Mouse (Mus musculus) heart, postnatal 10 days (tissue): Measurements from ENCODE around the gene Tsfm. TPM values are rescaled to one million over a fixed set of nuclear protein-coding genes. Genes with fewer than 3 reads are reported as not detected.

ENCODE experiments used
- DNase-seq, 2 experiments: peaks; one replicate each; pipeline ENCODE4 v3.0.0; 2021
- intact Hi-C: fragments of 180-260 bp; cut with DNase I; formaldehyde crosslinking; loops from one replicate; pipeline ENCODE4 v1.15.1; 2025
- microRNA-seq, 2 experiments: library from miRNA; unstranded; fragments of <30 nt; microRNA quantifications; one replicate each; pipeline ENCODE4 v1.2.0; 2022
- total RNA-seq, 2 experiments: library from RNA; stranded (reverse); gene quantifications; 2 replicates each; pipeline ENCODE4 v1.2.3; 2021

The Tsfm gene
- total RNA-seq, 2 experiments from 2014 or later: 53.1 to 66.2 TPM

DNA sequence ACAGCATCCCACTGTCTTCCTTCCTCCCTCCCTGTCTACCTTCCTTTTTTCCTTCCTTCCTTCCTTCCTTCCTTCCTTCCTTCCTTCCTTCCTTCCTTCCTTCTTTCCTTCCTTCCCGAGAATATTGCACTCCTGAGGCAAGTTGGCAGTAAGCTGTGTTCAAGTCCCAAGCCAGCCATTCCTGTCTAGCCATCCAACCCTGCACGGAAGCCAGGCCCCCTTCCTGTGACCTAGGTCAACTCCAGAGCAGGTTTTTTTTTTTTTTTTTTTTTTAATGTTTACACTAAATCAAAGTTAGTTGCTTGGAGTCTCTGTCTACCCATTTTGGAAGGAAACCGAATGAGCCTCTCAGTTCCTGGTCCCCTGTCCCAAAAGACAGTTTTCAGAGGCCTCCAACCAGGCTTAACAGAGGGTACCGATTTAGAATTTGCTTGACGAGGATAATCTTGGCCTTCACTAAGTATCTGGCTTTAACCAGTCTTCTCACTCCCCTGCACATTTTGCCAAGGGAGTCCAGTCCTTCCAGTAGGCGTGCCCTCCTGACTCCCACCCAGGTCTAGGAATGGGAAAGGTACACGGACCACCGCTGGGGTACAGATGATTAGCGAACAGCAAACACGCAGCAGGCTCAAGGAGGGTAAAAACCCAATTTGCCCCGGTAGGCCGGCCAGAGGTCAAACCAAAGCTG lies 59.1 kb downstream of the Tsfm start:
- intact Hi-C loops: no loop called here
- DNase-seq: no peak

DNA sequence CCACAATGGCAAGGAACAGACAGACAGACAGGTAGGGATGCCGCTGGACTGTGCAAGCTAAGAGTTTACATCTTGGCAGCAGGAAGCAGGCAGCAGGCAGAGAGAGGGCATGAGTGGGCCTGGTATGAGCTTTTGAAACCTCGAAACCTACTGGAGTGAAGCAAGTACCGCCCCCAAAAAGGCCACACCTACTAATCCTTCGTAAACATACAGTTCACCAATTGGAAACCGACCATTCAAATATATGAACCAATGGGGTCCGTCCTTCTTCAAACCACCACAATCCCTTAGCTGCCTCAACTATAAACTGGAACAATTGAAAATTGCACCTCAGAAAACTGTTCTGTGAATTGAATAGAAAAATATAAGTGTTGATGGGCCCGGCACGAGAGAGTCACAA lies 66.8 kb downstream of the Tsfm start:
- DNase-seq: no peak
- intact Hi-C loops: no loop called here

GRCm38 (mm10) chr10:126962966-126963330 lies 67.7 kb downstream of the Tsfm start:
- DNase-seq: peak; percentile 35 to 42
- intact Hi-C loops: no loop called here

DNA sequence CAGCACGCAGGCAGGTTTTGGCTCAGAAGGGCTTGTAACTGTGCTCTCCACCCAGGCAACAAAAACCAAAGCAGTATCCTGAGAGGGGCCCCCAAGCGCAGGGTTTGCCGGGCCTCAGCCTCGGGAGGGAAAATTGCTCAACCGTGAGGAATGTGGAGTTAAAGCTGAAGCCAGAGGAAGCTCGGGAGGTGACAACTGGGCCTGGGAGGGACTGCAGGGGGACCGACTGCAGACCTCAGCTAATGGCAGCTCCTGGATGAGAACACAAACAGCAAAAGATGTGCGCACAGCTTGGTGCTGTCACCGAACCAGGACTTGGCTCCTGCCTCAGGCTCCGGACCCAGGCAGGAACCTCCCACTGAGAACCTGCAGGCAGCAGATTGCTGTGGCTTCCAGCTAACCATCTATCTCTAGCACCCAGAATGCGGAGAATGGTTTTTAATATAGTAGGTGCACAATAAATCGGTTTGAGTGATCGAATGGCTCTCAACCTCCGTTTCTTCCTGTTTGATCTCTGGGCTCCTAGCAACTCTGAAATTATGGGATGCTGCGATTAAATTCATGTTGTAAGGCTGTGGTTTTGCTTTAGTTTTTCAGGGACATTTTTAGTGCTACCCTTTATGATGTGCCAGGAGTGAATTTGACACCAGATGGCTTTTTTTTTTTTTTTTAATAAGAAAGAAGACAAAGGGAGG lies 68.2 kb downstream of the Tsfm start:
- intact Hi-C loops: no loop called here
- peak; percentile 68 to 70 for DNase-seq

DNA sequence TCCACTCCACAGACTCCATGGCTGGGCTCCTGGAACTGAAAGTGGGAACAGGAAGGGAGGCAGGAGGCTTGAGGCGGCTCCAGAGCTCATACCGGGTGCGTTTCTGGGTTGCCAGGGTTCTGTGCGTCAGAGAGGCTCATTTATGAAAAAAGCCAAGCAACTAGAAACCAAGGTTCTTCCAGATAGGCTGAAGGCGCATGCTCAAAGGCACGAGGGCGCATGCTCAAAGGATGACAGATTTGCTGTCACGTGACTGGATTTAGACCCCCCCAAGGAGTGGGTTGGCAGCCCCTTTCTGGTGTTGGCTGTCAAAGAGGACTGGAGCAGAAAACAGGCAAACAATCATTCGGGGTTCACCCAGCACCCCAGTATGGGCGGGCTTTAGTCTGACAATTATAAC lies 68.9 kb downstream of the Tsfm start:
- peak; percentile 52 to 70 for DNase-seq
- intact Hi-C loops: no loop called here

Small RNA genes within 50 kb of the gene (microRNA-seq; reads per million reads assigned to microRNA genes)
- gene Mir26a-2: 55.7 to 139 reads per million in 2 experiments
- 0.24 to 1.0 reads per million in 2 experiments for gene Mir546

Other genes starting within 250 kb of the Tsfm start
- 1 to 10 TPM; 2.4 to 4.0 TPM for gene Atp23, start 129.5 kb downstream of the Tsfm start, total RNA-seq
- gene Ctdsp2, start 52.1 kb downstream of the Tsfm start, total RNA-seq: 100 to 1,000 TPM; 131 to 149 TPM
- under 1 TPM; 0.14 to 0.17 TPM for gene Avil, start 30.1 kb downstream of the Tsfm start, total RNA-seq
- 1 to 10 TPM; 7.6 to 8.6 TPM for gene Mettl1, start 10.6 kb upstream of the Tsfm start, total RNA-seq
- gene Eef1akmt3, start 10.7 kb upstream of the Tsfm start, total RNA-seq: under 1 TPM; 0.12 to 0.17 TPM
- gene Cyp27b1, start 17.4 kb upstream of the Tsfm start, total RNA-seq: under 1 TPM; 0.22 to 0.29 TPM
- 1 to 10 TPM; 1.7 to 2.9 TPM for gene March9, start 29.3 kb upstream of the Tsfm start, total RNA-seq
- gene Cdk4, start 32.7 kb upstream of the Tsfm start, total RNA-seq: 100 to 1,000 TPM; 154 to 196 TPM
- 10 to 100 TPM; 50.0 to 53.8 TPM for gene Tspan31, start 39.4 kb upstream of the Tsfm start, total RNA-seq
- 1 to 10 TPM; 5.5 to 8.3 TPM for gene Agap2, start 44.4 kb upstream of the Tsfm start, total RNA-seq
- gene Os9, start 90.3 kb upstream of the Tsfm start, total RNA-seq: 10 to 100 TPM; 36.7 to 37.8 TPM
- 1 to 10 TPM; 3.6 to 3.8 TPM for gene B4galnt1, start 134.4 kb upstream of the Tsfm start, total RNA-seq
- 10 to 100 TPM; 40.8 to 48.0 TPM for gene Slc26a10, start 149.8 kb upstream of the Tsfm start, total RNA-seq
- 10 to 100 TPM; 20.8 to 21.0 TPM for gene Arhgef25, start 159.2 kb upstream of the Tsfm start, total RNA-seq
- gene Dtx3, start 164.9 kb upstream of the Tsfm start, total RNA-seq: 10 to 100 TPM; 48.4 to 52.2 TPM
- gene Pip4k2c, start 180.7 kb upstream of the Tsfm start, total RNA-seq: 10 to 100 TPM; 26.4 to 28.7 TPM
- under 1 TPM; 0.42 to 0.89 TPM for gene Kif5a, start 232.5 kb upstream of the Tsfm start, total RNA-seq
- gene Dctn2, start 235.5 kb upstream of the Tsfm start, total RNA-seq: 100 to 1,000 TPM; 166 to 167 TPM